Mouse (Mus musculus): ENCODE measurements around the gene Slc7a5. TPM values are rescaled to one million over a fixed set of nuclear protein-coding genes. Genes with fewer than 3 reads are reported as not detected.

Gene Slc7a5
- polyA plus RNA-seq, 1 experiment from 2014 or later = 39.2 TPM

- no peak for ATAC-seq (replicated peaks)
- Histone ChIP-seq H3K36me3 (peaks cover 23% of the 10 kb centered on the region; the same call in 1 of the 2 replicates), H3K27me3 (no peaks in the 10 kb centered on the region), H3K9ac (replicated peaks) (no peak overlapping the region), H3K4me1 (peaks cover 11% of the 10 kb centered on the region), H3K27ac (replicated peaks) (no peak overlapping the region), H3K9me3 (no peaks in the 10 kb centered on the region), H3K4me3 (no peak overlapping the region), H3K4me2 (replicated peaks) (no peak overlapping the region)
- 61% methylated on average over 1 of the region's 1 CpGs for WGBS
These were observed 19.9 kb downstream of the Slc7a5 start for GRCm38 (mm10) chr8:121887547-121887946.

- no peaks in the 10 kb centered on the region for H3K9me3 ChIP-seq
- no peak for ATAC-seq (replicated peaks)
- H3K9ac ChIP-seq (replicated peaks) = no peak overlapping the region
- H3K27ac ChIP-seq (replicated peaks) = no peak overlapping the region
- no peak overlapping the region for H3K4me3 ChIP-seq
- 80% methylated on average over 6 of the region's 6 CpGs for WGBS
- no peak overlapping the region for H3K4me2 ChIP-seq (replicated peaks)
- H3K27me3 ChIP-seq = no peaks in the 10 kb centered on the region
- H3K36me3 ChIP-seq = peaks cover 23% of the 10 kb centered on the region; the same call in 1 of the 2 replicates
- H3K4me1 ChIP-seq = peaks cover 5% of the 10 kb centered on the region
These were observed 22.1 kb downstream of the Slc7a5 start for GRCm38 (mm10) chr8:121885433-121885832.

DNA sequence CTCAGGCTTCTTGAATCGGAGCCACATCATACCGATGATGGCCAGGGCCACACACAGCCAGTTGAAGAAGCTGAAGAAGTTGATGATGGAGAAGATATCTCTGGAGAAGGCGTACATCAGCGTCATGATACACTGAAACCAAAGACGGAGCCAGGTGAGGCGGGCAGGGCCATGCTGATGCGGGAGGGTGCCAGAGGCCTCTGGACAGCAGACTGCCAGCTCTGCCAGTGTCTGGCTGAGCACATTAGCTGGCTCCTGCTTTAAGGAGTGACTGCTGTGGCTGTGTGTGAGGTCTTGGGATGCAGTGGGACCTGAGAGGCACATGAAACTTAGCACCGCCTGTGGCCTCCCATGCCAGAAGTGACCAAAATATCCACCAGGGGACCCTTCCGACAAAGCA lies 22.5 kb downstream of the Slc7a5 start:
- Histone ChIP-seq H3K27me3 (no peaks in the 10 kb centered on the region), H3K4me2 (replicated peaks) (no peak overlapping the region), H3K4me3 (no peak overlapping the region), H3K9ac (replicated peaks) (no peak overlapping the region), H3K4me1 (peaks cover under 1% of the 10 kb centered on the region; the same call in 1 of the 2 replicates), H3K36me3 (peaks cover 23% of the 10 kb centered on the region; the same call in 1 of the 2 replicates), H3K9me3 (no peaks in the 10 kb centered on the region), H3K27ac (replicated peaks) (no peak overlapping the region)
- ATAC-seq (replicated peaks) = no peak
- WGBS = 97% methylated on average over 9 of the region's 9 CpGs

- 79% methylated on average over 3 of the region's 3 CpGs for WGBS
These were observed 23.3 kb downstream of the Slc7a5 start for GRCm38 (mm10) chr8:121884181-121884580.

DNA sequence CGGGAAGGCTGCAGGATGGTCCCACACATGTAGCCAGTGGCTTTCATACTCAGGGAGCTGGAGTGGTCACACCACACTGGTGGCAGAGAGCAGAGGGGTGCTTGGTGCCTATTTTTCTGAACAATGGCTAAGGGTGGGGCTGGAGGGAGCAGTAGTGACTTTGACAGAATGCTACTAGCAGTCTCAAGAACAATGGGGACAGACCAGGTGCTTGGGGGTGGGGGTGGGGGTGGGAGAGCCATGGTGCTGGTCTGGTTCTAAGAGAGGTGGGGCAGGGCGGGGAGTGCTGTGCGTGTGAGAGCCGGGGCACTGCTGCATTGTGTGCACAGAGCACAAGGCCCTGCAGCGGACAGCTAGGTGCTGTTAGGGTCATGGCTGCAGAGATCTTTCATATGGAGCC lies 25.6 kb downstream of the Slc7a5 start:
- ATAC-seq (replicated peaks) = no peak
- peaks cover 16% of the 10 kb centered on the region; the same call in 1 of the 2 replicates for H3K36me3 ChIP-seq
- H3K27ac ChIP-seq (replicated peaks) = no peak overlapping the region
- WGBS = 95% methylated on average over 5 of the region's 5 CpGs
- no peak overlapping the region for H3K4me2 ChIP-seq (replicated peaks)
- no peaks in the 10 kb centered on the region for H3K9me3 ChIP-seq
- H3K9ac ChIP-seq (replicated peaks) = no peak overlapping the region
- H3K4me1 ChIP-seq = no peaks in the 10 kb centered on the region
- no peak overlapping the region for H3K4me3 ChIP-seq
- H3K27me3 ChIP-seq = no peaks in the 10 kb centered on the region

More at GRCm38 (mm10) chr8:121884181-121884580, 23.3 kb downstream of the Slc7a5 start:
- ATAC-seq (replicated peaks) = no peak
- H3K4me3 ChIP-seq = no peak overlapping the region
- H3K9me3 ChIP-seq = no peaks in the 10 kb centered on the region
- H3K36me3 ChIP-seq = peaks cover 23% of the 10 kb centered on the region; the same call in 1 of the 2 replicates
- H3K27ac ChIP-seq (replicated peaks) = no peak overlapping the region
- no peak overlapping the region for H3K4me2 ChIP-seq (replicated peaks)
- H3K9ac ChIP-seq (replicated peaks) = no peak overlapping the region
- no peaks in the 10 kb centered on the region for H3K4me1 ChIP-seq
- no peaks in the 10 kb centered on the region for H3K27me3 ChIP-seq

- Histone ChIP-seq H3K9ac (replicated peaks) (no peak overlapping the region), H3K36me3 (peaks cover 10% of the 10 kb centered on the region; the same call in 1 of the 2 replicates), H3K4me2 (replicated peaks) (no peak overlapping the region), H3K27ac (replicated peaks) (no peak overlapping the region), H3K4me3 (no peak overlapping the region), H3K4me1 (no peaks in the 10 kb centered on the region), H3K27me3 (no peaks in the 10 kb centered on the region), H3K9me3 (no peaks in the 10 kb centered on the region)
- 47% methylated on average over 1 of the region's 1 CpGs for WGBS
- ATAC-seq (replicated peaks) = no peak
These were observed 26.7 kb downstream of the Slc7a5 start for GRCm38 (mm10) chr8:121880818-121881217.

DNA sequence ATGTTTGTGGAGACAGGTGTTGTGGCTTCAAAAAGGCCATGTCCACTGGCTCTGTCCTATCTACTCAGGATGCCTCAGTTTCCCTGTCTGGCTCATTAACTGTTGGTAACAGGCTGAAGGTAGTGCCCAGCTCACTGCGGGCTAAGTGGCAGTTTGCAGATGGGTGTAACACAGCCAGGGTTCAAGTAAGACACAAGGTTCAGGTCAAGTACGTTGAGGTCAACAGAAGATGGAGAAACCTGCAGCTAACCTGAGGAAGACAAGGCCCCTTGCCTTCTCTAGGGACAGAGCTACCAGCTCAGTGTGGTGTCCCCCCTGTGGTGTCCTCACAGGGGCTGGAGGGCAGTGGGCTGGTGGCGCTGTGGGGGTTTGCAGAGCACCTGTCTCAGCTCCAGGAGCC lies 27.8 kb downstream of the Slc7a5 start:
- no peaks in the 10 kb centered on the region for H3K4me1 ChIP-seq
- H3K9me3 ChIP-seq = no peaks in the 10 kb centered on the region
- H3K36me3 ChIP-seq = peaks cover 6% of the 10 kb centered on the region; the same call in 1 of the 2 replicates
- WGBS = 82% methylated on average over 3 of the region's 3 CpGs
- no peak overlapping the region for H3K4me3 ChIP-seq
- H3K27ac ChIP-seq (replicated peaks) = no peak overlapping the region
- ATAC-seq (replicated peaks) = no peak
- H3K27me3 ChIP-seq = no peaks in the 10 kb centered on the region
- H3K4me2 ChIP-seq (replicated peaks) = no peak overlapping the region
- H3K9ac ChIP-seq (replicated peaks) = no peak overlapping the region

DNA sequence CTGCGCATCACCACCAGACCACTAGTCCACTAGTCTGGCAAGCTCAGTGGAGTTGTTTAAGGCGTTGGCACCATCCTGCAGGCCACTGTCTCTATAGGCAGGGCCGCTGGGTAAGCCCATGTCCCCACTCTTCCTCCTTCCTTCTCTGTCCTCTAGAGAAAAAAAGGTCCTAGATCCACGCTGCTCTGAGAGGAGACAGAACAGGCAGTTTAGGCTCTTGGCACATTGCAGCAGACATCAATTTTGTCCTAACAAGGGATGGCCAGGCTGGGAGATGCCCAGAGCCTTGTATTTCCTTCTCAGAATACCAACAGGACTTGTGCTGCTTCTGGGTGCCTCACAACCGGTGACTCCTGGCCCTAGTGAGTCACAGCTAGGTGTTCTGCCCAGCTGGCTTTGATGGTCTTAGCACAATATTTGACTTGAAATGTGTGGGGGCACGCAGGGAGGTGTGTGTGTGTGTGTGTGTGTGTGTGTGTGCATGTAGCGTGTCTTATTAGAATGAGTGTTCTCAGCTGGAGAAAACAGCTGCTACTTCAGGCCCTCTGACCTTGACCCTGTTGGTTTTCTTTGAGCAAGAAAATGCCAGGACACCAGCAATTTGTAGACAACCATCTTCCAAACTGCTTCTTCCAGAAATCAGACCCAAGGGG lies 29.5 kb downstream of the Slc7a5 start:
- H3K9me3 ChIP-seq = no peaks in the 10 kb centered on the region
- WGBS = 88% methylated on average over 7 of the region's 7 CpGs
- no peak overlapping the region for H3K27ac ChIP-seq (replicated peaks)
- H3K4me2 ChIP-seq (replicated peaks) = no peak overlapping the region
- H3K4me1 ChIP-seq = no peaks in the 10 kb centered on the region
- no peak overlapping the region for H3K9ac ChIP-seq (replicated peaks)
- no peak for ATAC-seq (replicated peaks)
- H3K27me3 ChIP-seq = no peaks in the 10 kb centered on the region
- H3K36me3 ChIP-seq = no peaks in the 10 kb centered on the region
- no peak overlapping the region for H3K4me3 ChIP-seq

- no peaks in the 10 kb centered on the region for H3K36me3 ChIP-seq
- WGBS = 74% methylated on average over 5 of the region's 5 CpGs
- H3K4me3 ChIP-seq = no peak overlapping the region
- no peak overlapping the region for H3K27ac ChIP-seq (replicated peaks)
- no peak for ATAC-seq (replicated peaks)
- no peak overlapping the region for H3K9ac ChIP-seq (replicated peaks)
- H3K9me3 ChIP-seq = no peaks in the 10 kb centered on the region
- H3K4me1 ChIP-seq = 0 out of 2 replicates have a peak, but pooled peaks cover 2% of the 10 kb centered on the region
- H3K4me2 ChIP-seq (replicated peaks) = no peak overlapping the region
- no peaks in the 10 kb centered on the region for H3K27me3 ChIP-seq
These were observed 30.3 kb downstream of the Slc7a5 start for GRCm38 (mm10) chr8:121877212-121877611.

DNA sequence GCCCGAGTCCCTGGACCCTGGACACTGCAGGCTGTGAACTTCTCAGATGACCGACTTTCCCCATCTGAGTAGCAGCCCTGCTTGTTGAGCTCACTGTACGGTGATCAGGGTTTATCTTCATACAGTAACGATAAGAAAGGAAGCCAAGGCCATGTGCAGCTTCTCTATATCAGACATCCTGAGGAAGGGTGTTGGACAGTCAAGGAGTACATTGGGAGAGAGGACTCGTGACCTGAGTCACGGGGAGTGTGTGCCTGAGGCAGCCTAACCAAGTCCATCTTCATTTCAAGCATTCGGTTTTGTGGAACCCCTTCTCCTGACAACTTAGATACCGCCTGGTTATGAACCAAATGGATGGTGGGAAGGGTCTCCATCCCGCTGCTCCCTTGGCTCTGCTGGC lies 32.0 kb downstream of the Slc7a5 start:
- no peaks in the 10 kb centered on the region for H3K27me3 ChIP-seq
- H3K4me2 ChIP-seq (replicated peaks) = no peak overlapping the region
- H3K9me3 ChIP-seq = no peaks in the 10 kb centered on the region
- no peak overlapping the region for H3K27ac ChIP-seq (replicated peaks)
- H3K36me3 ChIP-seq = no peaks in the 10 kb centered on the region
- H3K4me3 ChIP-seq = no peak overlapping the region
- 0 out of 2 replicates have a peak, but pooled peaks cover 4% of the 10 kb centered on the region for H3K4me1 ChIP-seq
- 86% methylated on average over 9 of the region's 9 CpGs for WGBS
- H3K9ac ChIP-seq (replicated peaks) = no peak overlapping the region
- ATAC-seq (replicated peaks) = no peak

- H3K9me3 ChIP-seq = no peaks in the 10 kb centered on the region
- no peak overlapping the region for H3K27ac ChIP-seq (replicated peaks)
- no peak overlapping the region for H3K4me2 ChIP-seq (replicated peaks)
- H3K36me3 ChIP-seq = no peaks in the 10 kb centered on the region
- no peak overlapping the region for H3K4me3 ChIP-seq
- H3K4me1 ChIP-seq = 0 out of 2 replicates have a peak, but pooled peaks cover 4% of the 10 kb centered on the region
- WGBS = 83% methylated on average over 3 of the region's 3 CpGs
- no peak for ATAC-seq (replicated peaks)
- H3K27me3 ChIP-seq = no peaks in the 10 kb centered on the region
- H3K9ac ChIP-seq (replicated peaks) = no peak overlapping the region
These were observed 32.4 kb downstream of the Slc7a5 start for GRCm38 (mm10) chr8:121875045-121875444.

DNA sequence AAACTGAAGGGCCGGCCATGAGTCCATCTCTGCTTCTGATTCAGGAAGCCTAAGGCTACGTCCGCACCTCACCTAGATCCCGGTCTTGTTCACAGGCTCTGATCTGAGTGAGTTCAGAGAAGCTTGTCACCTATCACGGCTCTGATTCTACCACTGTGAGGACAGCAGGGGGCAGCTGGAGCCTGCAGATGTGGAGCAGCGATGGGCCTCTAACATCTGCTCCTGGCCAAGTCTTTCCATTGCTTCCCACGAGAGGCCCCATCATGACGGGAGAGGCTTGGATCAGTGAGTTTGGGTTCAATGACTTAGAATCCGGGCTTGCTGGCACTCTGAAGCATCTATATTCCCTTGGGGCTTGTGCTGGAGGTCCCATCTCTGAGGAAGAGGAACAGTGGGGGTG lies 33.5 kb downstream of the Slc7a5 start:
- WGBS = 74% methylated on average over 9 of the region's 9 CpGs
- no peaks in the 10 kb centered on the region for H3K27me3 ChIP-seq
- 0 out of 2 replicates have a peak, but pooled peaks cover 4% of the 10 kb centered on the region for H3K4me1 ChIP-seq
- H3K9ac ChIP-seq (replicated peaks) = no peak overlapping the region
- H3K4me2 ChIP-seq (replicated peaks) = no peak overlapping the region
- ATAC-seq (replicated peaks) = no peak
- no peaks in the 10 kb centered on the region for H3K36me3 ChIP-seq
- H3K4me3 ChIP-seq = no peak overlapping the region
- H3K27ac ChIP-seq (replicated peaks) = no peak overlapping the region
- no peaks in the 10 kb centered on the region for H3K9me3 ChIP-seq
